Mouse (Mus musculus) ovary, postnatal 36 days (tissue): ENCODE measurements around the gene Bin2.
A peak's percentile ranks its signal among the peaks of the same experiment; 100 is the strongest.
"Not testable (repeated sequence)": the region's sequence is repeated elsewhere in the genome, so short reads cannot be mapped to it uniquely, and the experiment has no call there.

Experiments
- DNase-seq: peaks from one replicate; pipeline ENCODE4 v3.0.0; 2022; ENCODE audit warnings: low spot score, mixed read lengths

The Bin2 gene

GRCm38 (mm10) chr15:100615825-100616220 lies 53.5 kb downstream of the Bin2 start:
- DNase-seq: peak; percentile 89

DNA sequence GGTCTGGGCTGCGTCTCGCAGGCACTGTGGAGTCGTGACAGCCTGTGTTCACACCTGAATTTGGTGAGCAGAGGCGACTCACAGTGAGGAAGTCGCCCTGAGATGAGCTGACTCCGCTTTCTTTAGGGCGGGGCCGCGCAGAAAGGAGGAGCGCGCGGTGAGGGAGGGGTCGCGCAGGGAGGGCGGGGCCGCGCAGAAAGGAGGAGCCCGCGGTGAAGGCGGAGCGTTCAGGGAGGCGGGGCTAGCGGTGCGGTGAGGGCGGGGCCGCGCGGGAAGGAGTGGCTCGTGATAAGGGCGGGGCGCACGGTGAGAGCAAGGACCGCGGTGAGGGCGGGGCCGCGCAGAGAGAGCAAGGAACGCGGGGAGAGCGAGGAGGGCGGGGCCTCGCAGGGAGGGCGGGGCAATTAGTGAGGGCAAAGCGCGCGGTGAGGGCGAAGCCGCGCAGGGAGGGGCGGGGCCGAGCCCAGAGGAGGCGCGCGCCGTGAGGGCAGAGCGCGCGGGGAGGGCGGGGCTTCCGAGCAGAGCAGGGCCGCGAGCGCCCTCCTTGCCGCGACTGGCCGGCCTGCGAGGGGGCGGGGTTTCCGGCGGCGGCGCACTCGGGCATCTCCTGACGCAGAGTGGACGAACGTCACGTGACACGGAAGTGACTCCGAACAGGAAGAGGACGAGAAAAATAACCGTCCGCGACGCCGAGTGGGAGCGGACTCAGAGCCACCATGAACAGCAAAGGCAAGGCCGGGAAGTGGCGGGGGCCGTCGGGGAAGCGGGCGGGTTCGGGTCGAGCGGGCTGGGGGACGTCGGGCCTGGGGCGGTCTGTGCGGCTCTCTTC lies 54.1 kb downstream of the Bin2 start, which contains the start of gene Dazap2:
Dazap2 (plus strand) TSS at position 354 of the 829 bp plus-strand sequence.
- DNase-seq: peak; percentile 99

DNA sequence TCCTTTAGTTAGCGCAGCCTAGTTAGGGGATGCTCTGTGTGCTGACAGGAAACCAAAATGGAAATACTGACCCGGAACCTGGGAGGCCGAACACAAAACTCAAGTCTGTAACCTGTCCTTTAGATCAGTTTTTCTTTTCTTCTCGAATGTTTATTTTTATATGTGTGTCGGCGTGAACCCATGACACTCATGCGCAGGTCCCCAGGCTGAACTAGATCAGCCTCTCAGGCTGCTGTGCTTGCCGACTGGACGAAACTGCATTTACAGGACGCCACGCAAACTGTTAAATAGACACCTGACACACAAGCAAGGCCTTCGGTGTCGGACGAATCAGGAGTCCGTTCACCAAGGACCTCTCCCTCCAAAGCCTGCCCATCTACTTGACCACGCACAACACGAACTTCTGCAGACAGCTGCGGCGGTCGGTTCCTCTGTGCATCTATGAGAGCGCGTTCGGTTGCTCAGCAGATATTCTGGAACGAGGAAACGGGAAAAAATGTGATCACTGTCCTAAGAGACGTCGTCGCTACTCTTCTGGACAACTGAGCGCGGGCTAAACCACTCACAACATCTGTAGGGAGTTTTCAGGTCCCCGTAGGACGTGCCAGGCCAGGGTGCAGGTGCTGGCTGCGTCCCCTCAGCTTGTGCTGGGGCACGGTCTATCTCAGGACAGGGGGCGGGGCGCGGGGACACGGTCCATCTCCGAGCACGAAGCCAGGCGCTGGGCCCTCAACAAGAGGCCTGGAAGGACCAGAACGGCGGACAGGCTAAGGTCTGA lies 54.9 kb downstream of the Bin2 start:
- DNase-seq: no peak

GRCm38 (mm10) chr15:100613584-100613983 lies 55.8 kb downstream of the Bin2 start:
- peak; percentile 77 for DNase-seq

DNA sequence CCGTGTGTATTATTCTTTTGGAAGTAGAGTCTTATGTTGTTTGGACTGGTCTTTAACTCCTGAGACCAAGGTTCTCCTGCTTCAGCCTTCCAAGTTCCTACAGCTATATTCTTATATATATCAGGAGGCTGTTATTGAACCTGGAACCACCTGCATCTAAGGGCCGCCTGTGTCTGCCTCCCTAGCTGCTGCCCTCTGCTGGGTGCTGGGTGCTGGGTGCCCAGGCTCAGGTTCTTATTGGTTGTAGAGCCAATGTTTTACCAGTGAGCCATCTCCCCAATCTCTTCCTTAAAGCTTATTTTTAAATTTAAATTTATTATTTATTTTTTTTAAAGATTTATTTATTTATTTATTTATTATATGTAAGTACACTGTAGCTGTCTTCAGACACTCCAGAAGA lies 56.9 kb downstream of the Bin2 start:
- DNase-seq: no peak

- DNase-seq: no peak
Observed at GRCm38 (mm10) chr15:100611951-100612350, 57.4 kb downstream of the Bin2 start.

DNA sequence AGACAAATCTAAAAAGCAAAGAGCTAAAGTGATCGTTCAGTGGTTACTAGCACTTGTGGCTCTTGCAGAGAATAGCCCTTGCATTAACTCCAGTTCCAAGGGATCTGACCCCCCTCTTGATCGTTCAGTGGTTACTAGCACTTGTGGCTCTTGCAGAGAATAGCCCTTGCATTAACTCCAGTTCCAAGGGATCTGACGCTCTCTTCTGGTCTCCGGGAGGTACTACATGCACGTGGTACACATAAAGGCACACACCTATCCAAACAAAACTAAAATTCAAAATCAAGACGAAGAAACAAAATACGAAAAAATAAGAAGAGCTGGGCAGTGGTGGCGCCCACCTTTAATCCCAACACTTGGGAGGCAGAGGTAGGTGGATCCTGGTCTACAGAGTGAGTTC lies 62.7 kb downstream of the Bin2 start:
- not testable (repeated sequence) for DNase-seq

DNA sequence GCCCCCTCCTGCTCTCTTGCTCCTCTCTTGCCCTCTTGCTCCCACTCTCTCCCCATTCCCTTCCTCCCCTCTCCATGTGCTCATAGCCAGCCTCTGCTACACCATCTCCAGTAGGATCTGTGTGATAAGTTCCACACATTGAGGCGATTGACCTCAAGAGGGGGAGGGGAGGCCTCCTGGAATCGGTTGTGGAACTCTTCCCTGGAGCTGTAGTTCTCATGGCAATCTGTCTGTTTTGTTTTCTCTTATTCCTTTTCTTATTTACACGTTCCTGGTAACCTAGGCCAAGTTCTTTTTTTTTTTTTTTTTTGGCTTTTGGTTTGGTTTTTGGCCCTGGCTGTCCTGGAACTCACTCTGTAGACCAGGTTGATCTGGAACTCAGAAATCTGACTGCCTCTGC lies 67.7 kb downstream of the Bin2 start:
- no peak for DNase-seq

DNA sequence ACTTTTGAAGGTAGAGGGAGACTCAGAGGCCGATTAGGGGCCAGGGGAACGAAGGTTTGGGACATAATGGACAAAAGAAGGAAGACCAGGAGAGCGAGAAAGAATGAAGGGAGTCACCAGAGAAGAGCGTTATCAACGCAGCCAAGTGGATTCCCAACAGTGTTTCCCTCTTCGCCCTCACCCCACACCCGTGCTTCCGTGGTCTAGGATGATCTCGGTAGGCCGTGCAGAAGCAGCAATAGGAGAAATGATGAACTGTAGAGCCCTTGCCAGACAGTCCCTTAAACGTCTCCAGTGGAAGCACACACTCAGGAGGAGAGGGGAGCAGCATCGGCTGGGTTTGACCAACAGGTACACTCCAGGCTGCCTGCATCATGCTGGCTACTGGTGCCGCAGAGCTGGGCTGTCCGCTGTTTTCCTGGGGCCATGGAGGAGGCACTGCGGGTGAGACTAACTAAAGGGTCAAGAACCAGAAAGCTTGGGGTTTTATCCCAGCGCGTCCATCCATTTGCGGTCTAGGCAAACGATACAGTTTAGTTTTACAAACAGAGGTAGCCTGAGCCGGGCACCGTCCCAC lies 68.6 kb downstream of the Bin2 start:
- DNase-seq: no peak

DNA sequence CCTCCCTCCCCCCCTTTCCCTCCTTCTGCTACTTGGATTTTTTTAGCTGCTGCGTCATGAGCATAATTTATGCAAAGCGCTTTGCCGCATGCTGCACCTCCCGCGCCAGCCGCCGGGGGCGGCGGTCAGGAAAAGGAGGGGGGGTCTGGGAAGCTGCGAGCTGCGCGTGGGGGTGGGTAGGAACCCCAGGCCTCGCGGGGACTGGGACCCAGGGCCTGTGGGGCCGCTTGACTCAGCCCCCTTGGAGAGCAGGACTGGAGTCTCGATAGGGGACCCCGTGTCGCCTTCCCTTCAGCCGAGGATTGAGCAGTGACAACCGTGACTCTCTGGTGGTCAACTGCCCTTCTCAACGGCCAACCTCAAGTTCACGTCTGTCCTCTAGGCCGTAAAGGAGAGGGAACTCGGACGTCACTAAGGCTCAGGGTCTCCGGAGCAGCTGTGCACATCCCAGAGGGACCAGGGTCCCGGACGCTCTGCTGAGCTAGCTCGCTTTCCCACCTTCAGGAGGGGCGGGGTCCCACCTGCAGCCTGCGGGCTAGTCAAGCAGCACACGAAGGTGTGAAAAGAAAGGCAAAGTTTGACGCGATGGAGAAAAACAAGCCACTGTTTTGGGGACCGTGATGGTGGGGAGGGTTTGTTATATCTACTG lies 69.2 kb downstream of the Bin2 start:
- DNase-seq: peak; percentile 79

GRCm38 (mm10) chr15:100599276-100600046 lies 69.9 kb downstream of the Bin2 start, which contains the start of gene Pou6f1:
Gene Pou6f1, minus strand, starts transcription at chr15:100599984.
- DNase-seq: peak; percentile 67

DNA sequence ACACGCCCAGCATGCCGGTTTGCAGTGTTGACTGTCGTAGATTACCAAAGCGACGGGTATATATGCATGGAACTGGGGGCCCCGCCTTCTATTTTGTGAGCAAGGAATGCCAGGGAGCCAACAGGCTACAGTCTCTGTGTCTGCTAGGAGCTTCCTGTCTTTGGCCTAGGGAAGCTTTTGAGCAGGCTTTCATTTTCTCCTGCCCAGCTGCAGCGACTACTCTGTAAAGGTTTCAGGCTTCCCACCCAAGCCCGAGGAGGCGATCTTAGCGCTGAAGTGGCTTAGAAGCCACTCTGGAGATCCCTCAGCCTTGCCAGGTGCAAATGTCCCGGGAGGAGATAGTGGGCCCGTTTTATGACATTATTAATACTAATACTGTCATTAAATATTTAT lies 70.5 kb downstream of the Bin2 start:
- peak; percentile 42 for DNase-seq

DNA sequence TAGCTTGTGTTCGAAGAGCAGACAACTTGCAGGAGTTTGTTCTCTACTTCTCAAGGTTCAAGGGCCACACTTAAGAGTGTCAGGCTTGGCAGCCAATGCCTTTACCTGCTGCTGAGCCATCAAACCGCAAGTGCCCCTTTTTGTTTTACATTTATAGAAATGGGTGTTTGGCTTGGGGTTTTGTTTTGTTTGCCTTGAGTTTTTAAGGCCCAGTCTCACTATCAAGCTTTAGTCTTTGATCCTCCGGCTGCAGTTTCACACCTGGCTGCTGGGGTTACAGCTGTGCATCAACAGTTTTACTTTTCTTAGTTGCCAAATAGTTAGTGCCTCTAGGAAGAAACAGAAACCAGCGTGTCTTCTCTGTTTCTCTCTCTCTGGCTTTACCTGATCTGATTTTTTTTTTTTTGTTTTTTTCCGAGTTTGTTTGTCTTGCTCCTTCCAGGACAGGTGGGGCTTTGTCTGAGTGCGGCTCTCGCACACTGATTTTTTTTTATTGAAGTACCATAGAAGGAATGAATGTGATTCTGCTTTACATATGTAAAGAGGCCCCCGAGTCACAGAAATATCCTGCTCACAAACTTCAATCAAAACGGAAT lies 71.0 kb downstream of the Bin2 start:
- no peak for DNase-seq

- DNase-seq: no peak
Observed at GRCm38 (mm10) chr15:100592817-100593216, 76.5 kb downstream of the Bin2 start.
